Mouse (Mus musculus) olfactory bulb, adult 2 months (tissue): Measurements from ENCODE around the gene Triobp. TPM values are rescaled to one million over a fixed set of nuclear protein-coding genes. Genes with fewer than 3 reads are reported as not detected.

Experiments used
- H3K27ac ChIP-seq: fragments of 200-500 bp; 2 replicates; pipeline ENCODE4 v1.5.1; 2012; ENCODE audit warnings: low read depth, low read length; ENCODE audit not compliant: insufficient read depth
- H3K4me1 ChIP-seq: fragments of 200-500 bp; 2 replicates; pipeline ENCODE4 v1.6.1; 2012; ENCODE audit warnings: low read length; ENCODE audit not compliant: control insufficient read depth, insufficient read depth
- H3K4me3 ChIP-seq: fragments of 200-500 bp; 2 replicates; pipeline ENCODE4 v1.5.1; 2012; ENCODE audit warnings: mild to moderate bottlenecking, low read depth, low read length, moderate library complexity; ENCODE audit not compliant: insufficient read depth
- CTCF ChIP-seq: fragments of 200-500 bp; IDR thresholded peaks from 2 replicates; pipeline ENCODE4 v1.5.1; 2012; ENCODE audit warnings: low read depth, mild to moderate bottlenecking, low read length, moderate library complexity; ENCODE audit not compliant: insufficient read depth
- POLR2A ChIP-seq: fragments of 200-500 bp; IDR thresholded peaks from 2 replicates; pipeline ENCODE4 v1.6.1; 2012; ENCODE audit warnings: mild to moderate bottlenecking, low read depth, low read length, moderate library complexity; ENCODE audit not compliant: insufficient read depth
- WGBS: fragments of 180-500 bp; shearing (Covaris S2); methylation state at CpG from one replicate; pipeline ENCODE4 v1.1.7; 2018; 5-methylcytosine and 5-hydroxymethylcytosine counted together
- polyA plus RNA-seq: library from polyadenylated mRNA; stranded (reverse); fragments of >200 nt; gene quantifications from 2 replicates; pipeline ENCODE4 v1.2.4, GENCODE M21; 2012; ENCODE audit warnings: low replicate concordance; ENCODE audit not compliant: missing spikeins, insufficient read depth, insufficient read length

The Triobp gene
- polyA plus RNA-seq, 1 experiment = not detected

GRCm38 (mm10) chr15:78990970-78991525 is 43.5 kb downstream of the Triobp start:
- H3K4me1 ChIP-seq = peaks cover 14% of the 10 kb centered on the region
- WGBS = 96% methylated on average over 25 of the region's 25 CpGs
- TF ChIP-seq CTCF = no peak
- TF ChIP-seq POLR2A = no peak
- no peak overlapping the region for H3K27ac ChIP-seq
- no peak overlapping the region for H3K4me3 ChIP-seq

DNA sequence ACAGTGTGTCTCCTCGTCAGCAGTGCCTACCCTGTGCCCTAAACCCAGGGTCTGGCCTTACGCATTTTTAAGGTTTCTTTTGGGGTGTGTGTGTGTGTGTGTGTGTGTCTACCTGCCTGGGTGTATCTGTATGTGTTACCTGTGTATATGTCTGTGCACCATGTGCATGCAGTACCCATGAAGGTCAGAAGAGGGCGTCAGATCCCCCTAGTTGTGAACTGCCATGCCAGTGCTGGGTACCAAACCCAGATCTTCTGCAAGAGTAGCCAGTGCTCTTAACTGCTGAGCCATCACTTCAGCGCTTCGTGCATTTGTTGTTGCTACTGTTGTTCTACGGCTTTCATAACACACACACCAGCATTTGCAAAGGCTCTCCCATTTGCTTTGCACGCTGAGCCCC is 44.7 kb downstream of the Triobp start:
- Histone ChIP-seq H3K4me1 (peaks cover 14% of the 10 kb centered on the region), H3K27ac (no peak overlapping the region), H3K4me3 (no peak overlapping the region)
- no peak for TF ChIP-seq CTCF
- WGBS = 96% methylated on average over 7 of the region's 7 CpGs

DNA sequence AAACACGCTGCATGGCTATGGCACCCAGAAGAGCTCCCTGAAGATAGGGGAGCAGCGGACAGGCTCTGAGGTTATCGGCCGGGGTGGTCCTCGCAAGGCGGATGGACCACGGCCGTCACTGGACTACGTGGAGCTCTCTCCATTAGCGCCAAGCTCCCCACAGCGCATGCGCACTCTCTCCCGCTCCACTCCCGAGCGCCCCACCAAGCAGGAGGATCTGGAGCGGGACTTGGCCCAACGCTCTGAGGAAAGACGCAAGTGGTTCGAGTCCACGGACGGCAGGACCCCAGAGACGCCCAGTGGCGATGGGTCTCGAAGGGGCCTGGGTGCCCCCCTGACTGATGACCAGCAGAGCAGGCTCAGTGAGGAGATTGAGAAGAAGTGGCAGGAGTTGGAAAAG is 45.4 kb downstream of the Triobp start:
- Histone ChIP-seq H3K4me1 (peaks cover 9% of the 10 kb centered on the region), H3K4me3 (no peak overlapping the region), H3K27ac (no peak overlapping the region)
- WGBS = 96% methylated on average over 24 of the region's 24 CpGs
- TF ChIP-seq CTCF (no peak), POLR2A (no peak)

GRCm38 (mm10) chr15:78995916-78996315 is 48.4 kb downstream of the Triobp start:
- no peak overlapping the region for H3K27ac ChIP-seq
- WGBS = 95% methylated on average over 4 of the region's 4 CpGs
- TF ChIP-seq POLR2A (no peak), CTCF (no peak)
- peaks cover 6% of the 10 kb centered on the region for H3K4me1 ChIP-seq
- no peak overlapping the region for H3K4me3 ChIP-seq

GRCm38 (mm10) chr15:78996663-78997062 is 49.1 kb downstream of the Triobp start:
- Histone ChIP-seq H3K27ac (no peak overlapping the region), H3K4me1 (peaks cover 10% of the 10 kb centered on the region), H3K4me3 (no peak overlapping the region)
- 89% methylated on average over 3 of the region's 3 CpGs for WGBS
- TF ChIP-seq CTCF (no peak), POLR2A (no peak)

DNA sequence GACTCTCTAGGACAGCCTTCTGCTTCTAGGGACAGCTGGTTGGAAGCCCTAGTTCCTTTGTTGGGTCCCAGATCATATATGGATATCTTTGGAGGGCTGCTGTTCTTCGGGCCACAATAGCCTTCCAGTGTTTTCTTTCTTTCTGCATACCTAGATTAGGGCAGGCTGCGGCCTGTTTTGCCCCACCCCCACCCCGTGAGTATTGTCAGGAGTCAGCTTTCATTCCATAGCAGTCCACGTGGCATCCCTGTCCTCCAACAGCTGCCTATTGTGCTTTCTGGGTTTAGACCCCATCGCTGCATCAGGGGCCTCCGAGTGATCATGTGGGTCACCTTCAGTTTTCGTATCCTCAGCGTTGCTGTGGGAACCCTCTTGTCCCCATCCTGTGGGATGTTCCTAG is 50.8 kb downstream of the Triobp start:
- H3K4me1 ChIP-seq = peaks cover 15% of the 10 kb centered on the region
- H3K4me3 ChIP-seq = no peak overlapping the region
- 82% methylated on average over 8 of the region's 8 CpGs for WGBS
- TF ChIP-seq POLR2A = no peak
- no peak for TF ChIP-seq CTCF
- H3K27ac ChIP-seq = no peak overlapping the region

DNA sequence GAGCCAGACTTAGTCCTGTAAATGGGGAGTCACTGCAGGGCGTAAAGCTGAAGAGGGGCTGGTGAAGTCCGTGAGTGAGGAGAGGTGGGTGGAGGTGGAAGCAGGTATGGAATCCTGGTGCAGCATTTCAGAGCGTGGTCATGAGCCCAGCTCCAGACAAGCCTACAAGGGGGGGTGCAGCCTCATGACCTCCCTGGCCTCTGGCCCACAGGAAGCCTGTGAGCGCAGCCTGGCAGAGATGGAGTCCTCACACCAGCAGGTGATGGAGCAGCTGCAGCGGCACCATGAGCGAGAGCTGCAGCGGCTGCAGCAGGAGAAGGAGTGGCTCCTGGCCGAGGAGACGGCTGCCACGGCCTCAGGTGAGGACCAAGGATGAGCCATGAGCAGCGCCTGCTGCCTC is 52.1 kb downstream of the Triobp start:
- H3K4me1 ChIP-seq = peaks cover 19% of the 10 kb centered on the region
- no peak overlapping the region for H3K4me3 ChIP-seq
- 91% methylated on average over 11 of the region's 11 CpGs for WGBS
- H3K27ac ChIP-seq = no peak overlapping the region
- TF ChIP-seq CTCF = no peak
- TF ChIP-seq POLR2A = no peak

- H3K27ac ChIP-seq = no peak overlapping the region
- no peak for TF ChIP-seq POLR2A
- TF ChIP-seq CTCF = no peak
- WGBS = 68% methylated on average over 7 of the region's 7 CpGs
- no peak overlapping the region for H3K4me3 ChIP-seq
- peaks cover 19% of the 10 kb centered on the region for H3K4me1 ChIP-seq
Observed at GRCm38 (mm10) chr15:79000357-79000791, 52.9 kb downstream of the Triobp start.

GRCm38 (mm10) chr15:79001559-79001958 is 54.0 kb downstream of the Triobp start:
- Histone ChIP-seq H3K4me3 (no peak overlapping the region), H3K4me1 (peaks cover 21% of the 10 kb centered on the region), H3K27ac (no peak overlapping the region)
- 91% methylated on average over 5 of the region's 5 CpGs for WGBS
- TF ChIP-seq POLR2A (no peak), CTCF (no peak)

DNA sequence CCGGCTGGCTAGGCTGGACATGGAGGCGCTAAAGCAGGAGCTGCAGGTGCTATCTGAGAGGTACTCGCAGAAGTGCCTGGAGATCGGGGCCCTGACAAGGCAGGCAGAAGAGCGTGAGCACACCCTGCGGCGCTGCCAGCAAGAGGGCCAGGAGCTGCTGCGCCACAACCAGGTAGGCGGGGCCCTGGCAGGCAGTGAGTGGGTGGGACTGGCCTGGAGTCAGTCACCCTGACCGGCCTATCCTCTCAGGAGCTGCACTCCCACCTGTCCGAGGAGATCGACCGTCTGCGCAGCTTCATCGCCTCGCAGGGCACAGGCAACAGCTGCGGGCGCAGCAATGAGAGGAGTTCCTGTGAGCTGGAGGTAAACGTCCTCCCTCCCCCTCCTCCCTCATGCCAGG is 54.5 kb downstream of the Triobp start:
- H3K4me3 ChIP-seq = no peak overlapping the region
- peaks cover 21% of the 10 kb centered on the region for H3K4me1 ChIP-seq
- WGBS = 75% methylated on average over 19 of the region's 19 CpGs
- TF ChIP-seq POLR2A (no peak), CTCF (no peak)
- H3K27ac ChIP-seq = no peak overlapping the region
